Mouse (Mus musculus): ENCODE results near the gene Rps19bp1.

Rps19bp1 gene

DNA sequence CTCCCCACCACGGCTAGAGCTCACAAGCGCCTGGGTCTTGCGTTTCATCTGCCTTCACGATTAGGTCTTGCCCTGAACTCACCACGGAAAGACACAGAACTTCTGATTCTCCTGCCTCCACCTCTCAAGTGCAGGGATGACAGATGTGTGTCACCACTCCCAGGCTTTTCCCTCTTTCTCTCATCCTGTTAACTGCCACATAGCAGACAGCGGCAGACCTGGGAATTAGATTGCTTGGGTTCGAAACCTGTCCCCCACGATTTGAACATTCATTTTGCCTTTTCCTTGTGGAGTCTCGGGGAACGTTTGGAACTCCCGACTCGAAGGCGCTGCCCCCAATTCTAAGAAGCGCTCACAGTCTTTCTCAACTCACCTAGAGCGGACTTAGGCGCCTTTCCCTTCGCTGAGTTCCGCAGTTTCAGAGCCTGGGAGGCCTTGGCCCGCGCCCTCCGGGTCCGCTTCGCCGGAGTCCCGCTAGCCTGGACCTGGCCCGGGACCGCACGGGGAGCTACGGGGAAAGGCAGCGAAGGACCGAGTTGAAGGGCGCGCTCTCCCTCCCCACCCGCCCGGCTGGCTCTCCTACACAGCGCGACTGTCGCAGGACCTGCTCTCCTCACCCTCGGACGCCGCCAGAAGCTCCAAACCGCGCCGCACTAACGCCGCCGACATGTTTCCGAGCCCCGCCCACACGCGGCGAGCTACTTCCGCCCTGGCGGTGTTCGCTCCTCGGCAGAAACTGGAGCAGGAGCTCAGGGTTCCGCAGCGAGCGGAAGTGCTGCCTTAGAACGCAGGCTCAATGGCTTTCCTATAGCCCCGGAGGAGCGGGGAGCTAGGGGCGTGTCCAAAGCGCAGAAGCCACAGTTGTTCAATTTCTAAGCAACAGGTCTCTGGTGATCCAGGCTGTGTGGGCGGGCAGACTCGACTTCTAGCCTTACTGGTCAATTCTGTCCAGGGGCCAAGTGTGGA, at the start of gene Rps19bp1:
Rps19bp1 (minus strand) TSS at position 706 of the 966 bp plus-strand sequence.
- DNase-seq, result peak; percentile 93

DNA sequence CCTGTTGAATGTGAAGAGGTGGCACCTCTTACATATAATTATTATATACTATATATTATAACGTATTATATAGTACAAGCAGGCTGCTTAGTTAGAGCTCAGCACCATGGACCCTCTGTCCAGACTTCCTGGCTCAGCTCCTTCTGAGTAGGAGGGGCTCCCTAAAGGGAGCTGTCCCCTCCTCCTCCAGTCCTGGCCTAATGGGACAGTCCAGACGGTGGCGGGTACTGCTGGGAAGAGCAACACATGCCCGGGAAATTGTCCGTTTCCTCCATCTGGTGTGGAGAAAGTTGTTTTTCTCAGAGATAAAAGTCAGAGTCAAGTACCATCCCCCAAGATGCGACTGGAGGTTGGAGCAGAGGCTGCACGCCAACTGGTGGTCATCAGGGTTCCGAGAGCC, 42.0 kb upstream of the Rps19bp1 start:
- no peak for DNase-seq

DNA sequence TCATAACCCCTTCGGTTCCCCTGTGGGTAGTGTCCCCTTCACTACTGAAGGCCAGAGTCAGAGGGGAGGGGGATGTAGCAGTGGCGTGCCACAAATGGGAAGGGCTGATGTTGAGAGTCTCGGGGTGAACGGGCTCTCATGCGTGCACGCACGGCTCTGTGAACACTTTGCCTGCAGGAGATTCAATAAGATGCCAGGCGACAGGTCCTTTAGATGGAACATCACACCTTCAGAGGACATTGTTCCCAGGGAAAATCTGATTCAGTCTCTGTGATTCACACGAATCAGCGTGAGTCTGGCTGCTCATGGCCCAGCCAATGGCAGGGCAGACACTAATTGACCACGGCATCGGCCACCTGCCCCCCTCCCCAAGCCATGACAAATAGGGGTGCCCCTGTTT, 40.1 kb upstream of the Rps19bp1 start:
- DNase-seq, result no peak

DNA sequence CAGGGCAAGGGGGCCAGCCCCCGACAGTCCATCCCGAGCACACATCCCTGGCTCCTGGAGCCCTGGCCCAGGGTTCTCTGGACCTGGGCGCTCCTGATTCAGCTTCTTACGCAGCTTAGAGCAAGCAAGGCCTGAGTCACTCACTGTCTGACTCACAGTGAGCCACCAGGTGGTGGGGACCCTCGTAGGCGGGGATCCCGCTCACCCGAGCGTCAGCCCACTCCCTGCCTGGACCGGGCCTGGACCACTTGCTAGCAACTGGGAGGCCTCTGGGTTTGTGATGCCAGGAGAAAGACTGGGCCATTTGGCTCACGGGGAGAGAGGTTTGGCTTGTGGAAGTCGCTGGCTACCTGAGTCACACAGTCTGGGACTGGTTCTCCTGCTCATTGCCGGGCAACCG, 39.7 kb upstream of the Rps19bp1 start:
- no peak for DNase-seq

DNA sequence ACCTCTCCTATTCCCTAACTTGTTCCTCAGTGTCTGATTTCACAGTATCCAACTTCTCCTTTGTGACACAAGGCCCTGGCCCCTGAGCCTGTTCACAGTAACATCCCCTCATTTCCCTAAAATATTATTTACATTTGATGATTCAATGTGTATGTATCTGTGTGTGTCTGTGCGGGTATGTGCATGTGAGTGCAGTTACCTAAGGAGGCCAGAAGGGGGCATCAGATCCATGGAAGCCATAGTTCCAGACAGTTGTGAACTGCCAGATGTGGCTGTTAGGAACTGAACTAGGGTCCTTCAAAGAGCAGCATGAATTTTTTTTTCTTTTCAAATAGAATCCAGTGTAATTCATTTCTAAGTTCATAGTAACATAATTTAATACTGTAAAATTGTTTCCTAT, 33.0 kb upstream of the Rps19bp1 start:
- DNase-seq, result no peak

DNA sequence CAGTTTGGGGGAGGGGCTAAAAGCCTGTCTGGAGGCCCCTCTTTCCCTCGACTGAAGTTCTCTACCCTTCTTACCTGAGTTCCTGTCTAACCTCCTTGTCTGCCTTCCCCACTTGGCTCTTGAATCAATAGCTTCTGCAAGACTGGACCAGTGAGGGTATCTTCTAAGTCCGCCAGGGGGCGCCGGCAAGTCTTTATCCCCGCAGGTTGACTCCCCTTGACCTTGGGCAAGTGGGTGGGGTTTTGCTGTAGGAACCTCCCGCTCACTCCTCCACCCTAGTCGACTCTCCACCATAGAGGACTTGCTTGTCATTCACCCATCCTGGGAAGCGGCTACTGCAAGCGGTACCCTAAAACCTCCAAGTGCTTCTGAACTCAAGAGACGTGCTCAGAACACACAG, 25.3 kb upstream of the Rps19bp1 start:
- peak; percentile 82 for DNase-seq

DNA sequence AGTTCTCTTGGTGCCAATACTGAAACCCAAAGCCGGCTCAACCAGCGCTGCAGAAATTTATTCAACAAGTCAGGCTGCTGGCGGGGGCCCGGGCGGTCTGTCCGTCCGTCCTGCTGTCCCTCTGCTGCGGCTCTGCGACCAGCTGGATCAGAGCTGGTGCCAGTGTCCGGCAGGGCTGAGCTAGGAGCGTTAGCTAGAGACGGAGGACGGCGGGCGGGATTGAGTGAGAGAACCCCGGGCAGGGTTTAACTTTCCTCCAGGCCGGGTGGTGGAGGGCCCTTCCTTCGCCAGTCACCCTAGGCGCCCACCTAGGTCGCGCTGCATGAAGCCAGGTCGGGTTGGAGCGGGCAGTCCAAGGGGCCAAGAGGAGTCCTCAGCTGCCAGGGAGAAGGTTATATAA, 23.9 kb upstream of the Rps19bp1 start:
- DNase-seq, result no peak

DNA sequence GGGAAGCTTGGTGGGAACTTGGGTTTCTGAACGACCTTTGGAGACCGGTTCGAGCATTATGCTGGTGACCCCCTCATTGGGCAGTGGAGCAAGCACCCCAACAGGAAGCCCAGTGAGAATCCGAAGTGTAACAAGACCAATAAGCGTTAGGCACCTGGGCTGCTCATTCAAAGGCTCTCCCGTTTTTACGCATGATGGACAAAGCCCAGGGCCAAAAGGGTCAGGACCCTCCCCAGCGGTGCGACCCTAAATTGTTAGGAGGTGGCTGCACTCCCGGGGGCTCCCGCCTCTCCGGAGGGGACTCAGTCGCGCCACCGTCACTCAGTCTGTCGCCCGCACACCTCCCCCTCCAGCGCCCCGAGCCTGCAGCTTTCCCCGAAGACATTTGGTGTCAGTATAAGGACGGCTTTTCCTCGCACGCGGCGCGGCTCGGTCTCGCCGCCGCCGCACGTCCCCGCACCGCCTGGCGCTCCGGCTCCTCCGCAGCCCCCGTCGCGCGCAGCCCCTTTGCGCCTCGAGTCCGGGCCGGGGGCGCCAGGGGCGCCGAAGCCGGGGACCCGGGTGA, 22.8 kb upstream of the Rps19bp1 start, which contains the start of gene Cacna1i:
Cacna1i (plus strand) TSS at position 388 of the 565 bp plus-strand sequence.
- DNase-seq, result no peak

DNA sequence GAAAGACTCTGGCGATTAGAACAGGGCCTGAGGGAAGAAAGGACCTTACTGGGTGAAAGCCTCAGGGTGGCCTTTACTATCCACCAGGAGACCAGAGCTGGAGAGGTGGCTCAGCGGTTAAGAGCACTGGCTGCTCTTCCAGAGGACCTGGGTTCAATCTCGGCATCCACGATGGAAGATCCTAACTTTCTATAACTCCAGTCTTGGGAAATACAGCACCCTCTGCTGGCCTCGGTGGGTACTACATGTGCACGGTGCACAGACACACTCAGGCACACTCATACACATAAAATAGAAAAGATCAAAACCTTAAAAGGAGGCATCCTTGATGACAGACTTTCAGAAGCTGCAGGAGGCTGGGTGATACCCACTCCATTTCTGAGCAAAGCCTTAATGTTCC, 16.5 kb upstream of the Rps19bp1 start:
- peak; percentile 51 for DNase-seq

DNA sequence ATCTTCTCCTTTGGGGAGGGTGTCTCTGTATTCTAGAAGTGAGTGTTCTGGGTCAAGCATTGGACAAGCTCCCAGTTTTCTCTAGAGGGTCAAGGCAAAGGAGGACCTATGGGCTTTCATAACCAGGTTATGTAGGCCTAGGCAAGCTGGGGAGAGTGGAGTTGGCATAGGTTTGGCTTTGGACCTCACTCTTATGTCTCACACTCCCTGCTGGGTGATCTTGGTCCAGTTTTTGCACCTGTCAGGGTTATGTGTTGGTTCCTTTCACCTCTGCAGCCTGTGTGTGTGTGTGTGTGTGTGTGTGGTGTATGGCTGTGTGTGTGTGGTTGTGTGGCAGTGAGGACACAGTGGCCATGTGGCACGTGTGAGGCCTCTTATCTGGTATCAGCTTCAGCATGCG, 14.9 kb upstream of the Rps19bp1 start:
- no peak for DNase-seq

DNA sequence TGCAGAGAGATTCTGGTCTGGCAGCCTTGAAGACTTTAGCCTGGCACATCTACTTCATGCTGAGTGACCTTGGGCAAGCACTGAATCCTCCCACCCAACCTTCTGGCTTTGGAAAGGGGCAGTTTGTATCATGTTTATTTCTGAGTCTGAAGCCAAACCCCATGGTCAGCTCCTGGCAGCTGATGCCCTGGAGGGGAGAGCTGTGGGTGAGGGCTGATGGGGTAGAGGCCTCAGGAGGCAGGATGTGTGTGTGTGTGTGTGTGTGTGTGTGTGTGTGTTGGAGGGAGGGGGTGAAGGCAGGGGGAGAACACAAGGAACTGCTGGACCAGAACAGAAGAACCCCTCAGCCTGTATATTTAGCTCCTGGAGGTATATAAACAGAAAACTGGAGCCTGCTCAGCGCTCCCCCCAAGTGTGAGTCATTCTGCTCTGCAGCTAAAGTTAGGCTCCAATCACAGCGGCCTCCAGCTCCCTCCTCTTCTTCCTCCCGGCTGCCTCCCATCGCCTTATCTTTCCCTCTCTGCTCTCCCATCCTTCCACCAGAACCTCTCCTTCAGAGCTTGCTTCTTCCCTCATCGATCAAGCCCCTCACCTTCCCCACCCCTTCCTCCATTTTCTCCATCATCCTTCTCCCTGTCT, 14.1 kb upstream of the Rps19bp1 start:
- no peak for DNase-seq

DNA sequence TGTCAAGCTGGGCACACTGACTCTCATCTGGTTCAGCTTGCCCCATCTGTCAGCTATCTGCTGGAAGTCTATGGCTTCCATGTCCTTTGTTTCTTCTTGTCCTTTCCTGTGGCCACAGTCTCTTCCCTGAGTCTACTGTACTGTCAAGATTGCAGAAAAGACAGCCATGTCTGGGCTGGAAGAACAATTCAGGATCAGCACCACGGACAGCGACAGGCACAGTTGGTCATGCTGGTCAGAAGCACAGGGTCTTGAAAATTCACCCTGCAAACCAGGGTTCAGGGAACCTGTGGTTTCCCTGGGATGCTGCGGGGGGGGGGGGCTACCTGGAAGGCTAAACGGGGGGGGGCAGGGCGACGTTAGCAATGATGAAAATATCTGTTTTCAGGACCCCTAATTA, 13.5 kb upstream of the Rps19bp1 start:
- peak; percentile 71 for DNase-seq

DNA sequence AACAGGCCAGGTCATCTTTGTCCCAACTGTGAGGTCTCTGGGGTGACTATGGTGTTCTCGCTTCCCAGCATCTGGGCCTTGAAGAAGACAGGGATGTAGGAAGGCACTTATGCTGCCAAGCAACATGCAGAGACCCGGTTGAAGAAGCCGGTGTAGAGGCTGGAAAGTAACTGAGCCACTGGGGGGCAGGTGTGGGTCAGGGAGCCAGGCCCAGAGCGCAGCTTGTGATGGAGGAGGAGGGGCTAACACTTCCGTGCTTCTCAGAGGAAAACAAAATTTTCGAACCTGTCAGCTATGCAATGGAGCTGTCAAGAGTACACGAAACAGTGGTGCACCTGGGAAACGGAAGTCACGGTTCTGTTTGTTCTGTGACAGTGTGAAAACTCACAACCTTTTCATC, 13.0 kb upstream of the Rps19bp1 start:
- DNase-seq, result no peak

DNA sequence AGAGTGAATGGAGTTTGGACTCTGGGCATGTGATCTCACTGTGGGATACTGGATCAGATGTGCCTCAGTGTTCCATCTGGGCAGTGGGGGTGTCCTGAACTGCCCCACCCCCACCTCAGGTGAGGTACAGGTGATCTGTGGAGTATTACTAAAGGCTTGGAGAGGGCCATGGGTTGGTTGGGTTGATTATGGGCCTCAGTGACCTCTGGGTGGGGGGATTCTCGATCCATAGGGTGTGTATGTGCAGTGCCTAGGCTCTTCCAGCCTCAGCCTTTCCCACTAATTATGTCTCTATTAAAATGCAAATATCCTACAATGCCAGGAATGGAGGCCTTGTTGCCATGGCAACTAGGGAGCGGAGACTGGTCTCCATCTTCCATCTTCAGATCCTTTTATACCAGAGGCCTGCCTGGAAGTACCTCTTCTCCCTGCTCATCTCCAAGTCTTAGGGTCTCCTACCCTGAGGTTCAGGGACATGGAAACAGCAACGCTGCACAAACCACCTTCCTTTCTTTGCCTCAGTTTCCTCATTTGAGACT, 7.8 kb upstream of the Rps19bp1 start:
- DNase-seq, result no peak

DNA sequence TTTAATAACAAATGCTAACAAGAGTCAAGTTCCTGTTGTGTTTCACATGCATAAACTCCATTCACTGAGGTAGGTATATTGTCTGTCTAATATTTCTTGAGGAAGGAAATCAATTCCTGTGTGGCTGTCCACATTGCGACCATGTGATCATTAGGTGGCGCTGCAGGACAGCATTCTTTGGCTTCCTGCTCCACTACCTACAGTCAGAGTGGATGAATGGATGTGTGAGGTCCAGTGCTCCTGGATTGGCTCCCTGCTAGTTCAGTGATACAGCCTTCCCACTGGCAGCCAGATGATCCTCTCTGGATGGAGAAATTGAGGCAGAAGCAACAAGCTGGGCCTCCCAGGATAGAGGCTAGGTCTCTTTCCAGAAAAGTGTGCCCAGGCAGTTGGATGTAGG, 2.2 kb upstream of the Rps19bp1 start:
- peak; percentile 94 for DNase-seq

DNA sequence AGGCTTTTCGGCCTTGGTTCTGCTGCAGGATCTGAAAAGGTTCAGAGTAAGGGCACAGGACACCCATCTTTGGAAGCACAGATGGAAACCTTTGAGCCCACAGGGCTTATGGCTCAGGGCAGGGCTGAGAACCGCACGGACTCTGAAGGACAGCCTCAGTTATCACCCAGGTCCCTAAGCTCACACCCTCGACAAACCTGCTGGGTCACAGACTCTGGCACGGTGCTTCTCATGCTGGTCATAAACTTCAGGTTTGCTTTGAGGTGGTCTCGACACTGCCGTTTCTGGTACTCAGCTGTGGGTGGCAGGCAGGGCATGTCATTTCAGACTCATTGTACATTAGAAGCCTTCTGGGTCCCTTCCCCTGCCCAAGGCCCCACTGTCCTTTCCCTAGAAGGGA, 3.0 kb downstream of the Rps19bp1 start:
- no peak for DNase-seq

DNA sequence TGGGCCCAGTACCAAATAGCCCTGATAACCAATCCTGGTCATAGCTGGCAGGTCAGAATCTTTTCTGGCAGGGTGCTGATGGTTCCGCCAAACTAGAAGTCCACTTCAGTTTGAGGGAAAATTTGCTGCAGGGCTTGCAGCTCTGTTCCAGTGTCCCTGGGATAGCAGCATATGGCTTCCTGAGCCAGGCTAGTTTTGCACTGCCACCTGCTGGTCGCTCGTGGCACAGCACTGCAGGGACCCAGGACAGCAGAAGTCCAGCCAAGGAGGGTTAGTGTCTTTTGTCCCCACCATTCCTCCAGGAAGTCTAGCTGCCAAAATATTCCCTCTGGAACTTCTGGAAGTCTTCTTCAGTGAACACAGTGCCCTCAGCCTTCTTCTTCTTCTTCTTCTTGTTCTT, 3.4 kb downstream of the Rps19bp1 start:
- peak; percentile 91 for DNase-seq

DNA sequence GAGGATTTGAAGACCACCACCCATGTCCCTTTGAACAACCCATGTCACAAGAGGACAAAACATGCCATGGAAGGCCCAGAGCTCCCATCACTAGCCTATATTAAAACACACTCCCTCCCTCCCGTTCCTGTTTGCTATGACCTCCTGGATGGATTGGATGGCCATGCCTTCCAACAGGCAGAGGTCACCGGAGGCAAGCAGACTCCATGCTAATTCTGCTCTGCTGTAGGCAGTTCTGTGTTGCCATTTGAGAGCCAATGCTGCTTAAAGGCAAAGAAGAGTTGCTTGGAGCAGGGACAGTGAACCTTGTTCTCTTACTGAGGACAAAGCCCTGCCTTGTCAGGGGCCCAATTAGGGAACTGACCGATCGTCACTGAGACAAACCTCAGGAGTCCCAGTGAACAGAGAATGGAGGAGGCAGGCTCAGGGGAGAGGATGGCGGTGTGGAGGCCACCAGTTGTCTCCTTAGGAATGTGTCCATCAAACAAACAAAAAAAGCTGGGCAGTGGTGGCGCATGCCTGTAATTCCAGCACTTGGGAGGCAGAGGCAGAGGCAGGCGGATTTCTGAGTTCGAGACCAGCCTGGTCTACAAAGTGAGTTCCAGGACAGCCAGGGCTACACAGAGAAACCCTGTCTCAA, 4.6 kb downstream of the Rps19bp1 start:
- no peak for DNase-seq

DNA sequence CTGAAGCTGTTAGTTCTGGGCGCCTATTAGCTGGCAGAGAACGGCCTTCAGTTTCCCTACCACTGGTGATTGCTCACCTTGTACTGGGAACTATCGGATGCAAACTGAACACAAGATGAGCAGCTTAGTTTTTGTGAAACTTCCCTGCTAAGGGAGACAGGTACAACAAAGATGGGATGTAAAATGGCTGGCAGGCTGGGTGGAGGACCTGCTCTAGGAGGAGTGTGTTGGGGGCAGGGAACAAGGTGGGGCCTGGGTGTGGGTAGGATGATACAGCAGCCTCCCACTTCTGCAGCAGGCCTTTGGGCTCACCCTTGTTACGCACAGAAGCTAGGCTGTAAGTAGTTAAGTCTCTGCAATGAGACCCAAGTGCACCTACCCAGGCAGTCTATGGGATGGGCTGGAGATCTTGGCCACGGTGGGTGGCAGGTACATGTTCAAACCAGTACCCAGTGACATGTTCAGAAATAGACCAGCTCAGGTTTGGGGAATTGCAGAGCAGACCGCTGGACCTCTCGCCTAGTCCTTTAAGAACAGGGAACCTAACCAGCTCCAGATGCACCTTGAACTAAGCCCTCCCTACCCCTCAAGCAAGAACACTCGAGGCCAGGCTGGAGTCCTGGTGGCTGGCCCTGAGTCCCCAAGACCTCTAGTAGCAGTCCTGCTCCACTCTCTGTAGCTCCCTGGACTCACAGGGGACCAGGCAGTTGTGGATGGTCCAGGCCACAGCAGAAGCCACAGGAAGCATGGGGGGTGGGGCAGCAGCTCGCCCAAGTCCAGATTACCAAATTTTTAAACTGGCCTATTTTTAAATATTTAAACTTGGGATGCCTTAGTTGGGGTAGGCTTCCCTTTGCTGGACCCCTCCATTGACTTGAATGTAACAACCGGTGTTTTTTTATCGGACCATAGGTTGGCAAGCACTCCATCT, 5.6 kb downstream of the Rps19bp1 start:
- DNase-seq, result no peak

DNA sequence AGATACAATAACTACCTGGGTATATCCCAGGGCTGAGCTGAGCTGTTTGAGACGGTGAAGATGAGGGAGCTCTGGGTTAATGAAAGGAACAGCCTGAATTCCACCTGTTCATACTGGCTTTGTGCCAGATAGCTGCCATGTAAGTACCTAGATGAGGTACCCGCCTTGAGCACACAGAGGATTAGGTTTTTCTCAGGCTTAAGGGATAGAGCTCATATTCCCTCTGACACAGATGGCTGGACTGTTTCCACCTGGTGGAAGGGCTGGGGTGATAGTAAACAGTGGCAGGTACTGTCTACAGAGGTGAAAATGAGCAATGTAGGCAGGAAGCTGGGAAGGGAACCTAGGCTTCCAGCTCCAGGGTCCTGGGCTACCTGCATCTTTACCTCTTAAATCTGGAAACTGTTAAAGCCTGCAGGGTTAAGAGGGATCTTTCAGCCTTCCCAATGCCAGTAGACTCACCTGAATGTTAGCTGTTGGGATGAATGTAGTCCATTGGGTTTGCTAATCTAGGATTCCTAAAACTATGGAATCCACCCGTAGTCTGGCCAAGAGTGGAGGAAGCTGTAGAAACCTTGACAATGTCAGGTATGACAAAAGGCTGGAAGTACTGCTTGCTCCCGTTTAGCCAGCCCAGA, 6.4 kb downstream of the Rps19bp1 start:
- DNase-seq, result peak; percentile 59
